Mouse (Mus musculus) heart, postnatal 36 days (tissue): ENCODE results near the gene Chd6. TPM values are rescaled to one million over a fixed set of nuclear protein-coding genes. Genes with fewer than 3 reads are reported as not detected.

Experiments used
- DNase-seq, 2 experiments: peaks; one replicate each; pipeline ENCODE4 v3.0.0; 2021 to 2022
- intact Hi-C: fragments of 180-260 bp; cut with DNase I; formaldehyde crosslinking; loops from one replicate; pipeline ENCODE4 v1.15.1; 2025
- total RNA-seq, 2 experiments: library from RNA; stranded (reverse); gene quantifications; 2 replicates each; pipeline ENCODE4 v1.2.3; 2021

The Chd6 gene
- total RNA-seq, 2 experiments from 2014 or later, result 56.5 to 64.0 TPM

GRCm38 (mm10) chr2:160942443-160942842, 166.4 kb downstream of the Chd6 start:
- intact Hi-C loops, result loop anchor here (2.0 kb wide), 1 partner anchor 344 kb away; no protein-coding TSS in a partner anchor
- no peak for DNase-seq

DNA sequence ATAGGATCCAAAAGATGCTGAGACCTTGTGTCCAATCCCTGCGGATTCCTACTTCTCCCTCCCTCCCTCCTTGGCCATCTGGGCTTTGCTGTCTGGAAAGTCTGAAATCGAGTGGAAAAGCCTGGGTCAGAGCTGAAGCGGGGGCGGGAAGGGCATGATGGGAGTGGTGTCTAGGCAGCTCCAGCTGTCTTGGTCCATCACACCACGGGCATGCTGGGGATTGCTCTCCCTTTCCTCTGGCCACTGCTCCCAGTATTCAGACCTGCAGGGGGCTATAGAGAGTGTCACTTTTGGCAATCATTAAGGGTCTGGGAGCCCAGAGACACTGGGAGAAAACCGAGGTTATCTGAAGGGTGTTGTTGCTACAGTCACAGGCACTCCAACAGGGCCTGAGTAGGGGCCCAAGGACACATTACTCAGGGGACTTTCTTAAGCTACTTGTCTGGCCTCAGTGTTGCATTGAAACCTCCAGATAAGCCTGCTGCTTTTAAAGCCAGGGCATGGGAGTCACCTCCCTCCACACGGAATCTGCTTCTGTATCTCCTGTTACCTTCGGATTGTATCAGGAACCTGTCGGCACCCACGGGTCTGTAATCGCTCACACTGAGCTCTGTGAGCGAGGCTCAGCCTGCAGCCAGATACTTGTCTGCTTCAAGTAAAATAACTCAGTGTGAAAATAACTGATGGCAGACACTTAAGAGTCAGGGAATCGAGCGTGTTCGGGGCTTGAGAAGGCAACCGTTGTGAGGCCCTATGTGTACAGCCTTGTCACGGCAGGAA, 167.8 kb downstream of the Chd6 start:
- intact Hi-C loops, result no loop called here
- no peak for DNase-seq

GRCm38 (mm10) chr2:160934451-160934850, 174.4 kb downstream of the Chd6 start:
- intact Hi-C loops, result loop anchor here (10.0 kb wide), 1 partner anchor 1070 kb away; no protein-coding TSS in a partner anchor

GRCm38 (mm10) chr2:160933890-160934289, 175.0 kb downstream of the Chd6 start:
- intact Hi-C loops, result loop anchor here (10.0 kb wide), 1 partner anchor 1069 kb away; no protein-coding TSS in a partner anchor
- DNase-seq, result no peak

More at GRCm38 (mm10) chr2:160934451-160934850, 174.4 kb downstream of the Chd6 start:
- no peak for DNase-seq

DNA sequence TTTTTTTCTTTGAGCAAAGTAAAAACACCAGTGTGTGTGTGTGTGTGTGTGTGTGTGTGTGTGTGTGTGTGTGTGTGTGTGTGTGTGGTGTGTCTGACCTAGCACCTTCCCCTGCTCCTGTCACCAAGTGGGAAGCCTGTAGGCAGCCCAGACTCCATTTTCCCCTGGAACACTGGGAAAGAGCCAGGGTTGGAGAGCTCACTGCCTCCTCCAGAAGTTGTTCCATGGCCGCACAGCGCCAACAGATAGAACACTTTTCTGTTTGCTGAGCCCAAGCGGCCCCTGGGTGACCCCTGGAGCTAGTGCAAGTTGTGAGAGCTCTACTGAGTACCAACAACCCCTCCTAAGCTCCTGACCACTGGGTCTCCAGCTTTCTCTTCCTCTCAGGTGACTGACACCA, 175.9 kb downstream of the Chd6 start:
- no peak for DNase-seq
- intact Hi-C loops, result loop anchor here (10.0 kb wide), 1 partner anchor 1068 kb away; no protein-coding TSS in a partner anchor

DNA sequence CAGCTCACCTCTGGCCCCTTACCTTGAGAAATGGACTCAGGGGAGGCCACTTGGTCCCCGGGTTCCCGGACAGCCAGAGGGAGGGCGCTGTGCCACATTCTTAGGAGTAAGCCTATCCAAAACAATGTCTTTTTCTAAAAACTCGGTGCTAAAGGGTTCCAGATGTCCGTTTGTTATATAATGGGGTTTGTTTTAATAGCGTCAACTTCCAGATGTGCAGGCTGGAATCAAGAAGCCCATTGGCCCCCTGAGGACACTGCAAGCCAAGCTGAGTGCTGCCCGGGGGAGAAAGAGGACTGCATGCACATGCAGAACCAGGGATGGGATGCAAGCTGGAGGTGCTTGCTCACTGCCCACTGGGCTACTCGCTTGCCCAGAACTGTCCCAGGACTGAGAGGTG, 176.6 kb downstream of the Chd6 start:
- intact Hi-C loops, result loop anchor here (10.0 kb wide), 1 partner anchor 1068 kb away; no protein-coding TSS in a partner anchor
- DNase-seq, result peak in 1 of 2 experiments; percentile 27

DNA sequence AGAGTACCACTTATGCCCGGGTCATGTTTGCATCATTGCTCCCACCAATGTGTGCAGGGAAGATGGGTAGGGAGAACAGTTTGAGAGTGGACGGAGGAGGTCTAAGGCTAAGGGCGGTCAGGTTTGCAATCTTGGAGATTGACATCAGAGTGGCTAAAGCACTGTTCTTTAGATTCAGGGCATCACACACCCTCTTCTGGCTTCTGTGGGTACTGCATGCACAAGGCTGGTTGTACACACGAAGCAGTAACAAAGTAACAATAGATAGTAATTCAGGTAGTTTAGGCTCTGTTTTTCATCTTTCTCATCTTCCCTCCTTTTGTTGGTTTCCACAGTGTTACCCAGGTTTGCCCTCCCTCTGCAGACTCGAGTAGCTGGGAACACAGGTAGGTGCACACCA, 177.5 kb downstream of the Chd6 start:
- intact Hi-C loops, result loop anchor here (10.0 kb wide), 1 partner anchor 1067 kb away; no protein-coding TSS in a partner anchor

GRCm38 (mm10) chr2:160925203-160925602, 183.7 kb downstream of the Chd6 start:
- peak; percentile 34 to 41 for DNase-seq
- intact Hi-C loops, result no loop called here

More for the DNA sequence above, 177.5 kb downstream of the Chd6 start:
- DNase-seq, result no peak

DNA sequence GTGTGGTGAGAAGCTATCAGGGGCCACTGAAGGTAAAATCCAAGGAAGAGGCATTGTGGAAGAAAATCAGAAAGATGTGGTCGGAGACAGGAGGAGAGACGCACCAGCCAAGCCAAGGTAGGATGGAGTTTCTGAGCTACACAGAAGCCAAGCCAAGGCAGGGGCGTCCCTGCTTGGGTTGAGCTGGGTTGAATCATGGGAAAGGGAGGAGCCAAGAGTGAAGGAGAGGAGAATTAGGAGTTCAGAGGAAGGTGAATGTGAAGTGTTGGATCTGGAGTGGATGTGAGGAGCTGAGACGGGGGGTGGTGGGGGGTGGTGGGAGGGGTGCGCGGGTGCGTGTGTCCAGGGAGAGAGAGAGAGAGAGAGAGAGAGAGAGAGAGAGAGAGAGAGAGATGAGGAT, 187.6 kb downstream of the Chd6 start:
- intact Hi-C loops, result no loop called here
- no peak for DNase-seq

GRCm38 (mm10) chr2:160918930-160919215, 190.0 kb downstream of the Chd6 start:
- intact Hi-C loops, result no loop called here
- DNase-seq, result no peak

DNA sequence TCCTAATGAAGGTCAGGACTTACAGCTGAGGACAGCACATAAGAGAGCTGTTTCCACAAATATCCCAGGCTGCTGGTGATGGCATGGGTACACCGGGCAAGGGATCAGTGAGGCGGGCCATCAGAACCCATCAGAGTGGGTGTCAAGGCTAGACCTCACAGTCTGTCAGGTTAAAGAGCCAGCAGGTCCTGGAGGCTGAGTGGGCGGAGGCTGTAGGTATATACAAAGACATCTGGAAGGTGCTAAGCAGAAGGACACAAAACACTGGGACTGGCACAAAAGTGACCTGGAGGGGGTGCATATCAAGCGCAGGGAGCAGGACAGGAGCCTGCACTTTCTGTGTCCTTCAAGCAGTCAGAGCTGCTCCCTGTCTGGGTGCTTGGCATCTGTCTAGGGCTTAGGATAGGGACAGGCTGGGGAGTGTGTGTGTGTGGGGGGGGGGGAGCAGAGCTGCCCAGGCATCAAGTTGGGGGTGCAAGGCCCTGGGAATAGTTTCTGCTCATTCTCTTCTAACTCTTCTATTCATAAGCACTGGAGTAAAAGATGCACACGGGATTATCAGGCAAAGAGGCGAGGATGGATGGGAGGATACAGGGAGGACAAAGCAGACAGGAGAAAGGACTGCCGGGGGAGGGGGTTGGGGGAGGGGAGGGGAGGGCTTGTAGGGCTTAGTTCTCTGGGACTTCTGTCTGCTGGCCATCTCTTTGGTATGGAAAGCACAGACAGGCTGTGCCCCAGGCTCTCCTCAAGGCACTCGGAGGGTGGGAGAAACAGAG, 190.5 kb downstream of the Chd6 start:
- DNase-seq, result no peak
- intact Hi-C loops, result no loop called here

GRCm38 (mm10) chr2:160917313-160917712, 191.6 kb downstream of the Chd6 start:
- no peak for DNase-seq
- intact Hi-C loops, result no loop called here

DNA sequence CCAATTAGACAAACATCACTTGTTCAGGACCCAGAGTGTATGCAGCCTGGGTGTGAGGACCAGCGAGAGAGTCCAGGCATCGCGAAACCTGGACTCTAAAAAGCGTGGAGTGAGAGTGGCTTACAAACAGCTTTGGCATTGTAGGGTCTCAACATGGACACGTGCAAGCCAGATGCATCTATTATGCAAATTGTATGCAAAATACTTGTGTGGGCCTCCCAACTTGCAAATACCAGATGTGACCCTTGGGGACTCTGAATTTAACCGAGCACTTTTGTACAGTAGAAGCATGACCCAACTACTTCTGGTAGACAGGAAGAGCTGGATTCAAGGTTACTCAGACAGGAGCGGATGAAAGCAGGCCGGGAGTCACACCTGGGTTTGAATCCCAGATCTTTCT, 192.2 kb downstream of the Chd6 start:
- no peak for DNase-seq
- intact Hi-C loops, result no loop called here

DNA sequence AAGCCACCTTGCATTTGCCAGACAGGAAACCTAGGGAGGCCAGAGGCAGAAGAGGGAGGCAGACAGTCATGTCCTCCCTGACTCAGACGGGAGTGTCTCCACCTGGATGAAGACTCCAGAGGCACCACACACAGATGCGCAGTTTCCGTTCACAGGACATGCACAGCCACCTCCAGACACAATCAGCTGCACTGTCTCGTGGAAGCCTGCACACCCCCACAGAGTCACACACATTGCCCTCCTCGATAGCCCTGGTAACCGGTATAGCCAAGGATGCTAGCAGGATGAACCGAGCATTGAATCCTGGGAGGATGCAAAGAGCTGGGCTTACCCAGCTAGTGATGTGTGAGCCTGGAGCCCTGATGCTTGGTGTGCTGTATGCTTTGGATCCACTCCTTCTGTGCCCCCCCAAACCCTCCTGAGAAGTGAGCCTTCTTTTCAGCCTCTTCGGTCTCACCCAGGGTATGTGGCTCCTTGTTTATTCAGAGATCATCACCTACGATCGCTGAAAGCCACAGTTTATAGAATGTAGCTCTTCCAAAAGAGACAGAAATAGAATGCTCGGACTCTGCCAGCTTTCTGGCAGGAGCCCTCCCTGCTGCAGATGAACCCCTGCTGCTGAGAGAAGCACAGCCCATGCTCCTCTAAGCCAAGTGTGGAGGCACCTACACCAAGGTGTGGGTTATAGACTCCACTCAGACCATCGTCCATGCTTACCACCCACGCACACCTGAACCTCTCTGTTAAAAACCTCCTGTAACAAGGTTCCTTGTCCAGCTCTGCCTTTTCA, 192.9 kb downstream of the Chd6 start:
- intact Hi-C loops, result no loop called here

GRCm38 (mm10) chr2:160914656-160915055, 194.2 kb downstream of the Chd6 start:
- intact Hi-C loops, result no loop called here
- DNase-seq, result no peak

More for the DNA sequence above, 192.9 kb downstream of the Chd6 start:
- no peak for DNase-seq

- intact Hi-C loops, result no loop called here
- DNase-seq, result no peak
These were observed 196.6 kb downstream of the Chd6 start, which contains the start of gene Emilin3 for GRCm38 (mm10) chr2:160912231-160912671. Gene Emilin3 (minus strand): TSS chr2:160912328.

DNA sequence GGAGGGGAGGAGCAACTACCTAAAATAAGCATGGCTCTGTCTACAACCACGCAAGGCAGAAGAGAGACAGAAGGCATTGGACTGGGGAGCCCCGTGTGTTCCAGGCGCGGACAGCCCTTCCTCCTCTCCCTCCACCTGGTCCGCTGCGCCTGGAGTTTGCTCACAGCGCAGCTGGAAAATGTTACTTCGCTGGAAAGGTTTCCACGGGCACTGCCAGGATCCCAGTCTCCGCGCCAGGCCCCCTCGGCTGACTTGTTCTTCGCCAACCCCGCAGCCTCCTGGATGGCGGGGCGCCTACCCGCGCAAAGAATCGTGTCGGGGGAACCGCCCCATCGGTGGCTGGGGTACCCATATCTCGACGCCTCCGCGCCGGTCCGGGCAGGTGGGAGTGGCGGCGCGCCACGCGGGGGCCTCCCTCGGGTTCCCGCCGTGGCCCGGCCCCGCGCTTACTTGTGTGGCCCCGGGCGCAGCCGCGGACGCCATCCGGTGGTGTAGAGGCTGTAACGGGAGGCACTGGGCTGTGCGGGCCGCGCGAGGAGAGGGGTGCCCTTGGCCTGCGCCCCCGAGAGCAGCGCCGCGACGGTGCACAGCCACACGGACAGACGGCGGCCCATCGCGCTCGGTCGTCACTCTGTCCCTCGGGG, 197.2 kb downstream of the Chd6 start:
- DNase-seq, result peak in 1 of 2 experiments; percentile 21
- intact Hi-C loops, result no loop called here

DNA sequence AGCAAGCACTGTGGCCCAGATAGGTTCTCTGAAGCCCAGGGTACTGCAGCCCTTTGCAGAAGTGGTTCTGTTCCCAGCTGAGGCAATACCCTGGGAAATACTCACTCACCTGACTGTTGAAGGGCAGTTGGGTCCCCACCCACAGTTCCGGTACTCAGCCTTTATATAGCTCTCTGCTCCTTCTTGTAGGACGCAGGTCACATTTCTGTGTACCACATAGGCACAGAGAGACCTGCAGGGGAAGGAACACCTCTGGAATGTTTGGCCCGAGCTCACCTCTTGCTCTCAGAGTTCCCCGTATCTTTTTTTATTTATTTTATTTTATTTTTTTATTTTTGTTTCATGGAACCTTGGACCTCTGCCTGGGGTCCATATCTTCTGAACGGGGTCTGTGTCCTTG, 198.2 kb downstream of the Chd6 start:
- intact Hi-C loops, result no loop called here
- no peak for DNase-seq

GRCm38 (mm10) chr2:160908607-160909006, 200.3 kb downstream of the Chd6 start:
- intact Hi-C loops, result no loop called here
- DNase-seq, result no peak

DNA sequence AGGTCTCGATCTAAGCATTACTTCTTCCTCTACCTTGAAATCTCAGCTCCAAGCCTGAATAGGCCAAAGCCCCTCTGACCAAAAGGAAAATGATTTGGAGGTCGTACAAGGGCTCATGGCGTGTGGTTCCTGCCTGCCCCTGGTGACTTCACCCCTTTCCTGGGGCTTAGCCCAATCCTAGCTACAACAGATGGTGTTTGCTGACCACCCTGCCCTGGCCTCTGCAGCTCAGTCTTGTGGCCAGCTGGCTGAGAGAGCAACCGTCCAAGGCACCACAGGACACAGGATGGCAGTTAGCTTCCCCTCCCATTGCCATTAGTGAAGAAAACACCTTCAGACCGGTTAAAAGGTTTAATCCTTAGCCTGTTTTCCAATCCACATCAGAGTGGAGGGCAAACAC, 202.8 kb downstream of the Chd6 start:
- intact Hi-C loops, result no loop called here
- DNase-seq, result no peak
